Mouse (Mus musculus) brain, adult 2 months (tissue): ENCODE data around the gene Steap2.

Experiments
- DNase-seq: peaks from one replicate; pipeline ENCODE4 v3.0.0; 2011; ENCODE audit warnings: low read depth, low spot score

Gene Steap2

GRCm38 (mm10) chr5:5664371-5664926 is 29.9 kb downstream of the Steap2 start:
- no peak for DNase-seq

DNA sequence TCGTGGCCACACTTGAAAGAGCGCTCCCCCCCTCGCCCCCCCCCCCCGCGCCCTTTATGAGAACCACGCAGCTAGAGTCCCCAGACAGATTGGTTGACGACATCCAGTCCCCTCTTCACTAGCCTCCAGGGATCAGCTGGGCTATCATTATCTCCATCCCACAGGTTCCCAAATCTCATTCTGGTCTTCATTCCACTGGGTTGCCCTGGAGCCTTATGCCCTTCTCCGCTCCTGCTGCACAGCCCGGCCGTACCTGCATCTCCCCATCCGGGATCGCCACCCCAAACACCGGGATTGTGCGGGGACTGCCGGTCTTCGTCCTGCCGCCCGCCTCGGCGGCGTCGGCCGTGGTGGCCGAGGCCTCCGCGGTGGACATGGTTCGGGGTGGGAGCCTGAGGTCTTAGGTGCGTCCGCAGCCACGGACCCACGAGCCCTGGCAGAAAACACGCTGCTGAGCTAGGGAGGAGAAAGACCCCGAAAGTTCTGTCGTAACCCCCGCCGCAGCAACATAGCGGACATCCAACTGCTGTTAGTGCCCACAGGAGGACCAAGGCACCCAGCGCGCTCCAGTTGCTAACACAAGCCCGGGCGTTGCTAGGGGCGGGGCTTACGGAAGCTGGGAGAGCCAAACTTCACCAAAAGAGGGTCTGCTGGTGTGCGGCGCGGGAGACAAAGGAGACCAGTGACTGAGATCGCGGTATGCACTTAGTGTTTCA is 30.6 kb downstream of the Steap2 start, which contains the start of gene Cfap69:
Cfap69 (minus strand) TSS at position 585 of the 716 bp plus-strand sequence.
- DNase-seq = peak; percentile 93

DNA sequence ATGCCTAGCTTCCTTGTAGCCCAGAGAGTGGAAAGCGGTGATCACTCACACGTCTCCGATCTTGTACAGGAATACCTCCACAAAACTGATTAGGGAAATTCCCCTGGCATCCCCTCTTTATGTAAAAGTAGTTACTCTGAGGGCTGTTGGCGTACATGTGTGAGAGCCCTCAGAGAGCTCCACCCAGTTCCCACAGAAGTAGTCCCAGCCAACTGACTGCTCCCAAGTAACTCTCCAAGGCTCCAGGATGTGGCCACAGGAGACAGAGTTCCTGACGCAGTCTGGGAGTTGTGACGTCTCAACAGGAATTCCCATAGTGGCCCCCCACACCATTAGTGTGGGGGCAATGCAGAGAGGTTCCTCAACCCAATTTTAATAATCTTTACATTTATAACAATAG is 31.3 kb downstream of the Steap2 start:
- peak; percentile 26 for DNase-seq

DNA sequence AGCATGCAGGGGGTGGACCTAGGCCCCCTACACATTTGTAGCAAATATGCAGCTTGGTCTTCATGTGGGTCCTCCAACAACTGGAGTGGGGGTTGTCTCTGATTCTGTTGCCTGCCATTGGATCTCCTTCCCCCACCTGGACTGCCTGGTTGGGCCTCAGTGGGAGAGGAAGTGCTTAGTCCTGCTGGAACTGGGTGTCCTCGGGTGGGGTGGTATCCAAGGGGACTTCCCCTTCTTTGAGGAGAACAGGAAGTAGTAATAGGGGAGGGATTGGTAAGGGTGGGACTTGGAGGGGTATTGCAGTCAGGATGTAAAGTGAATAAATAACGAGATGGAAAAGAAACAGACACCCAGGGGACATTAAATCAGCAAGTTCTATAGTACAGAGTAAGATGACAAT is 35.7 kb downstream of the Steap2 start:
- DNase-seq = no peak

- DNase-seq = no peak
Measured at GRCm38 (mm10) chr5:5657932-5658331, 36.4 kb downstream of the Steap2 start.

- peak; percentile 92 for DNase-seq
Measured at GRCm38 (mm10) chr5:5648817-5649569, 45.4 kb downstream of the Steap2 start.

DNA sequence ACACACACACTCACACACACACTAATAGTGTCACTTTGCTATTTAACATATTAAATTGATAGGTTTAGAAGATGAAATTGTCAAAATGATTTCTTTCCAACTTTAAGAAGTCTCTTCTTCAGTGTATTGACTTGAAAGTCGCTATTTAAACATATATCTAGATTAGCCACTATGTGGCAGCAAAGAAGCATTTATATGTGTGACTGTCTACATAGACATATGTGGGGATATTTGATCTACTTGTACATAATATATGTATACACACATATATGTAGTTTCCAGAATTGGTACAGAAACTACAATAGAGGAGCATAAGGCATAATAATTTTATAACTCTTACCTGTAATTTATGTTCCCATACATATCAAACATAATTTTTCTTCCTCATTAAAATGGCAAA is 48.2 kb downstream of the Steap2 start:
- peak; percentile 21 for DNase-seq

GRCm38 (mm10) chr5:5638496-5638895 is 55.9 kb downstream of the Steap2 start:
- DNase-seq = peak; percentile 11

- DNase-seq = no peak
Measured at GRCm38 (mm10) chr5:5625491-5625890, 68.9 kb downstream of the Steap2 start.

- DNase-seq = no peak
Measured at GRCm38 (mm10) chr5:5618329-5618728, 76.0 kb downstream of the Steap2 start.
